Mouse (Mus musculus) hindbrain, embryonic 14.5 days (tissue): ENCODE data around the gene Ipcef1. TPM values are rescaled to one million over a fixed set of nuclear protein-coding genes. Genes with fewer than 3 reads are reported as not detected.
"Not testable (repeated sequence)": the region's sequence is repeated elsewhere in the genome, so short reads cannot be mapped to it uniquely, and the experiment has no call there.

ENCODE experiments used
- ATAC-seq: fragments of 200-750 bp; cut with Nextera tagmentation; 2 replicates; pipeline ENCODE4 v1.8.0; 2017; ENCODE audit warnings: moderate number of reproducible peaks, mild to moderate bottlenecking, moderate TSS enrichment, moderate library complexity; ENCODE audit not compliant: low FRiP score
- DNase-seq: peaks from one replicate; pipeline ENCODE4 v3.0.0-alpha.2; 2015; ENCODE audit warnings: low spot score
- H3K27ac ChIP-seq: fragments of 300-500 bp; sonication (generic); 2 replicates; pipeline ENCODE4 v1.5.1; 2014; ENCODE audit warnings: mild to moderate bottlenecking, moderate library complexity
- H3K27me3 ChIP-seq: fragments of 300-500 bp; sonication (generic); 2 replicates; pipeline ENCODE4 v1.6.1; 2014; ENCODE audit warnings: mild to moderate bottlenecking, low read length, mixed read lengths; ENCODE audit not compliant: control insufficient read depth, insufficient read depth
- H3K36me3 ChIP-seq: fragments of 300-500 bp; sonication (generic); replicated peaks from 2 replicates; pipeline ENCODE4 v1.6.1; 2014; ENCODE audit not compliant: control insufficient read depth, insufficient read depth
- H3K4me1 ChIP-seq: fragments of 300-500 bp; sonication (generic); replicated peaks from 2 replicates; pipeline ENCODE4 v1.6.1; 2014; ENCODE audit warnings: antibody characterized with exemption, low read length, mixed read lengths; ENCODE audit not compliant: control insufficient read depth, insufficient read depth
- H3K4me2 ChIP-seq: fragments of 300-500 bp; sonication (generic); replicated peaks from 2 replicates; pipeline ENCODE4 v1.6.1; 2014; ENCODE audit warnings: mild to moderate bottlenecking, moderate library complexity
- H3K4me3 ChIP-seq: fragments of 300-500 bp; sonication (generic); replicated peaks from 2 replicates; pipeline ENCODE4 v1.5.1; 2014; ENCODE audit warnings: mild to moderate bottlenecking, low read length
- H3K9ac ChIP-seq: fragments of 300-500 bp; sonication (generic); 2 replicates; pipeline ENCODE4 v1.6.1; 2014
- H3K9me3 ChIP-seq: fragments of 300-500 bp; sonication (generic); 2 replicates; pipeline ENCODE4 v1.6.1; 2016; ENCODE audit warnings: low read length; ENCODE audit not compliant: control insufficient read depth
- WGBS: fragments of 180-500 bp; shearing (Covaris S2); extraction: QIAGEN DNeasy Blood & Tissue Kit; methylation state at CpG from one replicate; pipeline ENCODE4 v1.1.7; 2014; 5-methylcytosine and 5-hydroxymethylcytosine counted together
- polyA plus RNA-seq: library from polyadenylated mRNA; unstranded; fragments of >200 nt; fragmentation: Nextera tagmentation; extraction: Ambion mirVana; gene quantifications from 2 replicates; pipeline ENCODE4 v1.2.1, GENCODE M21; 2014

Ipcef1 gene
- polyA plus RNA-seq, 1 experiment from 2014 or later = 3.2 TPM

DNA sequence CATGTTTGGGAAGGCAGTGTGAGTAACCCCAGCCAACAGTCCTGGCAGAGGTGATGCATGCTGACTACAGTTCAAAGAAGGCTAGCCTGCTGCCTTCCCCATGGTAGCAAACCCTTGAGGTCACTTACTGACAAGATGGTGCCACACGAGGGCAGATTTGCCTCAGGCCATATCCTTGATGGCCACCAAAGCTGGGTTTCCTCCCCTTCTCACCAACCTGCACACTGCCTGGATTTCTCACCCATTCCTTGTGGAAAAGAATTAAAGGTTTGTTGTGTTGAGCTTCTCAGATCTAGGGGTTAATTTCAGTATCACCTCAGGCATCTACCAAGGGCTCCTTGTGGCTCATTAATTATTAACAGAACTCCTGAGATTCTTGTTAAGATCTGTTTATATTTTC lies 37.1 kb downstream of the Ipcef1 start:
- no peaks in the 10 kb centered on the region for H3K9me3 ChIP-seq
- no peak overlapping the region for H3K4me2 ChIP-seq
- DNase-seq (no peak), ATAC-seq (no peak)
- H3K4me1 ChIP-seq = no peaks in the 10 kb centered on the region
- H3K36me3 ChIP-seq = no peaks in the 10 kb centered on the region
- H3K4me3 ChIP-seq = no peak overlapping the region
- no peak overlapping the region for H3K27ac ChIP-seq
- 42% methylated on average over 1 of the region's 1 CpGs for WGBS
- no peak overlapping the region for H3K9ac ChIP-seq
- H3K27me3 ChIP-seq = no peaks in the 10 kb centered on the region

DNA sequence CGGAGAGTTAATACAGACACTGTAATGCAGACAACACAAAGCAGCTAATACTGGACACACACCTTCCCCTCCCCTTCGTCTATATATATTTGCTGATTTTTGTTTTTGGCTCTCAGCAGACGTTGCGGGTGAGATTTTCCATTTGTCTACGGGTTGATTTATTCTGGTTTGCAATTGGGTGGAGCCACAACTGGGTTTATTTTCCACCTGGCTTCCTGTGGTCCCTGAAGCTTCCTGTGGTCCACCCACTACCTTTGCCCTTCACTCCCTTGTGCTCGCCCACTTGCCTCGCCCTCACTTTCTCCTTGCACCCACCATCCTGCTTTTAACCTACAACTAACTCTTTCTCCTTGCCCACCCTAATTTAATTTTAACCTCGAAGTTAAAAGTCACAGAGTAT lies 41.7 kb downstream of the Ipcef1 start:
- ATAC-seq (no peak), DNase-seq (no peak)
- no peak overlapping the region for H3K4me3 ChIP-seq
- H3K9ac ChIP-seq = no peak overlapping the region
- no peaks in the 10 kb centered on the region for H3K9me3 ChIP-seq
- H3K4me1 ChIP-seq = no peaks in the 10 kb centered on the region
- no peaks in the 10 kb centered on the region for H3K36me3 ChIP-seq
- WGBS = 92% methylated on average over 8 of the region's 8 CpGs
- no peaks in the 10 kb centered on the region for H3K27me3 ChIP-seq
- H3K4me2 ChIP-seq = no peak overlapping the region
- H3K27ac ChIP-seq = no peak overlapping the region

GRCm38 (mm10) chr10:7004980-7005538 lies 47.2 kb downstream of the Ipcef1 start:
- H3K4me2 ChIP-seq = no peak overlapping the region
- H3K27me3 ChIP-seq = no peaks in the 10 kb centered on the region
- WGBS = 62% methylated on average over 5 of the region's 5 CpGs
- H3K4me1 ChIP-seq = no peaks in the 10 kb centered on the region
- no peak overlapping the region for H3K4me3 ChIP-seq
- H3K36me3 ChIP-seq = no peaks in the 10 kb centered on the region
- H3K27ac ChIP-seq = no peak overlapping the region
- H3K9ac ChIP-seq = no peak overlapping the region
- no peaks in the 10 kb centered on the region for H3K9me3 ChIP-seq
- ATAC-seq (peak; percentile 59; the same call in 1 of the 2 replicates), DNase-seq (no peak)

- not testable (repeated sequence) for H3K4me3 ChIP-seq, ATAC-seq, H3K9me3 ChIP-seq, H3K27ac ChIP-seq, H3K9ac ChIP-seq, H3K4me1 ChIP-seq, H3K27me3 ChIP-seq, DNase-seq, H3K4me2 ChIP-seq, H3K36me3 ChIP-seq
Observed at GRCm38 (mm10) chr10:7003898-7004297, 48.4 kb downstream of the Ipcef1 start.

GRCm38 (mm10) chr10:6999355-6999754 lies 52.9 kb downstream of the Ipcef1 start:
- H3K9me3 ChIP-seq = no peaks in the 10 kb centered on the region
- no peaks in the 10 kb centered on the region for H3K4me1 ChIP-seq
- no peak overlapping the region for H3K4me3 ChIP-seq
- no peak overlapping the region for H3K4me2 ChIP-seq
- no peaks in the 10 kb centered on the region for H3K36me3 ChIP-seq
- DNase-seq (no peak), ATAC-seq (no peak)
- H3K27ac ChIP-seq = no peak overlapping the region
- H3K9ac ChIP-seq = no peak overlapping the region
- H3K27me3 ChIP-seq = no peaks in the 10 kb centered on the region
- WGBS = 84% methylated on average over 3 of the region's 3 CpGs

DNA sequence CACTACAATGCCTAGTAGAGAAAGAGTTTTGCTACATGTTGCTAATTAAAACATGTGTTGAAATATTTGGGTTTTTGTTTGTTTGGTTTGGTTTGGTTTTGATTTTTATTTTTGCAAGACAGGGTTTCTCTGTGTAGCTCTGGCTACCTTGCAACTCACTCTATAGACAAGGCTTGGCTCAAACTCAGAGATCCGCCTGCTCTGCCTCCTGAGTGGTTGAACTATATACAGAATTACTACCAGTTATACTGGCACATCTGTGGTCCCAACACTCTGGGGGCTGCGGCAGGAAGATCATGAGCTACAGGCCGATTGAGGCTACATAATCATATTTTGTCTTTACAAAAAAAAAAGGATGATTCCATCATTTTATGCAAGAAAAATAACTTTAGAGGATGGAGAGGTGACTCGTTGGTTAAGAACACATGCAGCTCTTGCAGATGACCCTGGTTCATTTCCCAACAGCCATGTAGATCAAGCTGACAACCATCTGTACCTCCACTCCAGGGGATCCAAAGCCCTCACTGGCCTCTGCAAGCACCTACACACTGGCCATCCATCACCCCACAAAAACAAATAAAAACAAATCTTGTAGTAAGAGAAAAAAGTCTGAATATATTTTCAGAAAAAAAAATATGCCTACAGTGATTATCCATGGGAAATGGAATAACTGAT lies 53.6 kb downstream of the Ipcef1 start:
- H3K4me1 ChIP-seq = no peaks in the 10 kb centered on the region
- H3K4me3 ChIP-seq = no peak overlapping the region
- WGBS = 85% methylated on average over 4 of the region's 4 CpGs
- H3K9me3 ChIP-seq = no peaks in the 10 kb centered on the region
- H3K27me3 ChIP-seq = no peaks in the 10 kb centered on the region
- H3K27ac ChIP-seq = no peak overlapping the region
- H3K36me3 ChIP-seq = no peaks in the 10 kb centered on the region
- DNase-seq (no peak), ATAC-seq (no peak)
- H3K4me2 ChIP-seq = no peak overlapping the region
- H3K9ac ChIP-seq = no peak overlapping the region

- Histone ChIP-seq H3K4me2 (no peak overlapping the region), H3K9me3 (no peaks in the 10 kb centered on the region), H3K4me1 (no peaks in the 10 kb centered on the region), H3K4me3 (no peak overlapping the region), H3K27ac (no peak overlapping the region), H3K36me3 (no peaks in the 10 kb centered on the region), H3K27me3 (no peaks in the 10 kb centered on the region), H3K9ac (no peak overlapping the region)
- WGBS = 80% methylated on average over 3 of the region's 3 CpGs
- no peak for ATAC-seq
- no peak for DNase-seq
Observed at GRCm38 (mm10) chr10:6996895-6997294, 55.4 kb downstream of the Ipcef1 start.

GRCm38 (mm10) chr10:6988555-6988954 lies 63.7 kb downstream of the Ipcef1 start:
- WGBS = 79% methylated on average over 1 of the region's 1 CpGs

DNA sequence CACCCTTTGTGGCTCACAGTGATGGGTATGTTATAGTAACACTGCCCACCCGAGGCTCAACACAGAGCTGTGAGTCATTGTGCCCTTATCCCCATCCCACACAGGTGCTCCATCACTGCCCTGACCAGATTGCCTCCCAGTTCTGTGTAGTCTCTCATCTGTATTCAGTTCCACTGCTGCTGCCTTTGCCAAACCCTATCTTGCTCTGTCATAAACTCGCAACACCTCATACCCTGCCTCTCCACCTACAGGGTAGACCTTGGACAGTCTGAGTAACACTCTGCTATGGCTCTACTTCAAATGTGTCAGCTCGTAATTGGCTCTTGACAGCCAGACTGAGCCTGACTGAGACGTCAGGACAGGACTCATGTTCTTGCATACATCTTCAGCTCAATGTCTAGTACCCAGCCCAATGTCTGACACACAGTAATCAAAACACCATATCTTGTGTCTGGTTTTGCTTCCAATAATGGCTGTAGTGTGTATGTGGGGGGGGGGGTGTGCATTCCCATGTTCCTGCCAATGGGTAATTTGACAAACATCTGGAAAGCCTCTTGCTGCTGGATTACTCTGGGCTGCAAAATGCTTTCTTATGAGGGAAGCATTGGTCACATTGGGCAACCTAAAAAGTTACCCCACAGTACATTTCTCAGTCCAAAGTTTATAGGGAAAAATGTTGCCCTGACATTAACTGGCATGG lies 64.7 kb downstream of the Ipcef1 start:
- no peak for DNase-seq
- H3K9ac ChIP-seq = no peak overlapping the region
- H3K27ac ChIP-seq = no peak overlapping the region
- ATAC-seq = no peak
- H3K4me1 ChIP-seq = no peaks in the 10 kb centered on the region
- H3K27me3 ChIP-seq = no peaks in the 10 kb centered on the region
- H3K4me2 ChIP-seq = no peak overlapping the region
- no peaks in the 10 kb centered on the region for H3K36me3 ChIP-seq
- H3K9me3 ChIP-seq = no peaks in the 10 kb centered on the region
- no peak overlapping the region for H3K4me3 ChIP-seq
- 77% methylated on average over 4 of the region's 4 CpGs for WGBS

More at GRCm38 (mm10) chr10:6988555-6988954, 63.7 kb downstream of the Ipcef1 start:
- Histone ChIP-seq H3K27me3 (no peaks in the 10 kb centered on the region), H3K9me3 (no peaks in the 10 kb centered on the region), H3K27ac (no peak overlapping the region), H3K9ac (no peak overlapping the region), H3K36me3 (no peaks in the 10 kb centered on the region), H3K4me1 (no peaks in the 10 kb centered on the region), H3K4me2 (no peak overlapping the region), H3K4me3 (no peak overlapping the region)
- ATAC-seq (no peak), DNase-seq (no peak)
